Mouse (Mus musculus) gastrocnemius, postnatal 36 days (tissue): Measurements from ENCODE around the gene Stoml3. TPM values are rescaled to one million over a fixed set of nuclear protein-coding genes. Genes with fewer than 3 reads are reported as not detected.

Experiments
- DNase-seq, 2 experiments: peaks; one replicate each; pipeline ENCODE4 v3.0.0; 2022
- intact Hi-C: fragments of 180-260 bp; cut with DNase I; formaldehyde crosslinking; loops from one replicate; pipeline ENCODE4 v1.15.1; 2025
- total RNA-seq, 2 experiments: library from RNA; stranded (reverse); gene quantifications; 2 replicates each; pipeline ENCODE4 v1.2.3; 2021

Stoml3 gene
- total RNA-seq, 2 experiments from 2014 or later: not detected

DNA sequence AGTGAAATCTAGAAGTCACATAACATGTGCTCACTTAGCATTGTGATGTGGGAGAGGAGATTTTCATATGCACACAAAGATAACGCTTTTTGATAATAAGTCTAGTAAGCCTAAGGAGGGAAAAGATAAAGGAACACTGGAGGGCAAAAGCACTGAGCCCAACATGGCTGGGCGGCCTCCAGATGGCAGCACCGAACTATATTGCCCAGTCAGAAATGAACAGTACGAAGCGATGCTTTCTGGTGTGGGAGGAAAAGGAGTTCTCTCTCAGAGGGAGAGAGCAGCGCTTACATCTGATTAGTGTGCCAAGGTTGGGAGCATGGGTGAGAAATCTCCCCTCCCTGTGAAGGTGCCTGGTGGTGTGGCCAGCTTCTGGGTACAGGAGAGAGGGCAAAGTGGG lies 12.6 kb upstream of the Stoml3 start:
- intact Hi-C loops: loop anchor here (2.0 kb wide), 1 partner anchor 15 kb away; no protein-coding TSS in a partner anchor
- no peak for DNase-seq

DNA sequence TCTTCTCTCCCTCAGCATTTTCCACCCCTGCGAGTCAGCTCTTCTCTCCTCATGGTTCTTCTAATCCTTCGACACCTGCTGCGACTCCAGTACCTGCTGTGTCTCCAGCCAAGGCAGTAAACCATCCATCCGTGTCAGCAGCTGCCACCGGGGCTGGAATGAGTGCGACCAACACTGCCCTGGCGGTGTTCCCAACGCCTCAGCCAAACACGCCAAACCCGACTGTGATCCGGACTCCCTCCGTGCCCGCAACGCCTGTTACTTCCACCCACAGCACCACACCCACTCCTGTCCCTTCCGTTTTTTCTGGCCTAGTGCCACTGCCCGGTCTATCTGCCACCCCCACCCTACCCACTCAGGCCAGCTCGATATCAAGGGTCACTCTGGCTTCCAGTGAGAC lies 11.0 kb upstream of the Stoml3 start:
- intact Hi-C loops: loop anchor here (2.0 kb wide), 1 partner anchor 13 kb away; no protein-coding TSS in a partner anchor
- peak; percentile 45 to 46 for DNase-seq

DNA sequence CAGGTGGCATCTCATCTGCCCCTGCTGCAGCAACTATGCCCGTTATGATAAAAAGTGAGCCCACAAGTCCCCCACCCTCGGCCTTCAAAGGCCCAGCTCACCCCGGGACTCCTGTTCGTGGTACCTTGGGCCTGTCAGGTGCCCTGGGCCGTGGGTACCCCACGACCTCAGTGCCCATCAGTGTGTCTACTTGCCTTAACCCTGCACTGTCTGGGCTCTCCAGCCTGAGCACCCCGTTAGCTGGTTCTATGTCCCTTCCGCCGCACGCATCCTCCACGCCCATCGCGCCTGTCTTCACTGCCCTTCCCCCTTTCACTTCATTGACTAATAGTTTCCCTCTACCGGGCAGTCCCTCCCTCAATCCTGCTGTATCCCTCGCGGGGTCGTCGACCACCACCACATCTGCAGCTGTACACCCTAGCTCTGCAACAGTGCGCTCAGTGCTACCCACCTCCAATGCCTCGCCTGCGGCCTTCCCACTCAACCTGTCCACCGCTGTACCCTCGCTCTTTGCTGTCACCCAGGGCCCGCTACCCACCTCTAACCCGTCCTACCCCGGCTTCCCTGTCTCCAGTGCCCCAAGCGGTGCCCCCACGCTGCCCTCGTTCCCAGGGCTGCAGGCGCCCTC lies 9.9 kb upstream of the Stoml3 start:
- intact Hi-C loops: no loop called here

DNA sequence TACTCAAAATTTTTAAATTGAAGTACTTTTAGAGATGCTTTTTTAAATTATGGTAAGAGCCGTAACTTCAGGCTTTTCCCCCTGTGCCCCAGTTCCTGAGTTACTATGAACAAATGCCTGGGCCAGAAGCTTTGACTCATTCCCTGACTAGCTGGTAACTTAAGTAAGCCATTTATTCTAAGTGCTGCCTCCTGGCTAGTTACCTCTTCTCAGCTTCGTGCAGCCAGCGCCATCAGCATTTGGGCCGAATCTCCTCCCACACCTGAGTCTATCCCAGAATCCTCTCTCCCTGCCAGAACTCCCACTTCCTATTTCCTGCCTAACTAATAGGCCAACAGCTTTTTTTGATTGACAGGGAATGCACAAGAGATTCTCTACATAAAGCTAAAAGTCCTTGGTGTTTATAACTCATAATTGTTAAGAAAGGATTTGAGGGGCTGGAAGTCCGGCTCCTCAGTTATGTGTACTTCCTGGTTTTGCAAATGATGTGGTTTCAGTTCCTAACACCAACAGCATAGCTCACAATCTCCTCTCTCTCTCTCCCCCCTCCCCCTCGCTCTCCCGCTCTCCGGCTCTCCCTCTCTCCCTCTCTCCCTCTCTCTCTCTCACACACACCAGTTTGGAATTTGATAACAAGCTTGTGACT lies 4.9 kb upstream of the Stoml3 start:
- intact Hi-C loops: no loop called here
- no peak for DNase-seq

More for the DNA sequence above, 9.9 kb upstream of the Stoml3 start:
- no peak for DNase-seq

DNA sequence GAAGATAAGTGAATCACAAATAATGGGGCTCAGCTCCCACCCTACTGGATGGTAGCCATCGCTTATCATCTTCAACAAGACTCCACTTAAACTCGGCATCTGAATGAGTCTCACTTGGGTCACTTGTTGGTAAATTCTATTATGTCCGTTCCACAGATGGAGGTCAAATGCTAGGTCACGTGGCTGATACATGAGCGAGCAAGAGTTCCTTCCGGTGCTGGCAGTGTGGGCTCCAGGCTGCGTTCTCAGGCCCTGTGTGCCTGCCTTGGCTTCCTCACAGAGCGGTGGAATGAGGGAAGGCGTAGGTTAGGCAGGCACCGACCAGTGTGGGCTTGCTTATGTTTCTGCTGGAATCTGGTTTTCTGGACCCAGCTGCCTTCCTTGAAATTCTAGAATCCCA lies 1.9 kb upstream of the Stoml3 start:
- intact Hi-C loops: no loop called here
- no peak for DNase-seq

- DNase-seq: no peak
- intact Hi-C loops: no loop called here
Observed at GRCm38 (mm10) chr3:53486996-53487576, 1.4 kb upstream of the Stoml3 start.

DNA sequence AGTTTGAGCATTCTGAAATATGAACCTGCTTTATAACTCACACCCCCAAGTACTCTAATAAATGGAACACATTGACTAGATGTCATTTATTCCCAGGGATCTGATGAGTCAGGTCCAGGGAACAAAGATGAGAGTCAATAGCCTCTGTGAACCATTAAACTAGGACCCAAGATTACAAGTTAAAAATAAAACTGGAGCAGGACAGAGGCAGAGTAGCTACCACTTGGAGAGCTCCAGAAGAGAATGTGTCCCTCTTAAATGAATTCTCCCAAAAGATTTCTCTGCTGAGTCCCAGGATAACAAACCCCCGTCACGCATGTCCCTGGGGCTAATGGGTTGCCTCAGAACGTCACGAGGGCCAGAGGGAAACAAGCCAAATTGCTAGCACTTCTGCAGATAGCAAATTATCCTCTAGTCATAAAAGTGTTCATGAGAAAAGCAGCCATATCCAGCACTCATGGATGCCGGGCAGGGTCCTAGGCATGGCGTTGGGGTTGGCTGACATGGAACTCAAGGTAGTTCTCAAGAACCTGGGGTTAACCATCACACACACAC lies 10.0 kb downstream of the Stoml3 start:
- no peak for DNase-seq
- intact Hi-C loops: no loop called here

GRCm38 (mm10) chr3:53502428-53502827 lies 14.0 kb downstream of the Stoml3 start:
- no peak for DNase-seq
- intact Hi-C loops: no loop called here

DNA sequence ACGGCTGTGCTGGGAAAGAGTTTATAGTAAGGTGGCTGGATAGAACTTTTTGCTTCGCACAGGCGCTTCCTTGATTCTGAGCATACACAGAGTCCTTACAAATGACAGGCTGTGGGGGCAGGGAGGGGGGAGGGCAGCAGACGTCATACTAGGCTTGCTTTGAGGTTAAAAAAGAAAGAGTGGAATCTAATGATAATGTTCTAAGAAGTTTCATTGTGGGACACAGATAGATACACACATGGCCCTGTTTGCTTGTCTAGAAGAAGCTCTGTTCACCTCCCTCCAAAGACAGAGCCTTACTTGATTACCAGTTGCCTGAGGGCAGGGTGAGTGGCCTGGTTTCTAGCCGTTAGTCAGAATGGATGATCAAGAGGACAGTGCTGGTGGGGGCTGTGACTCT lies 24.6 kb downstream of the Stoml3 start:
- intact Hi-C loops: no loop called here
- no peak for DNase-seq

DNA sequence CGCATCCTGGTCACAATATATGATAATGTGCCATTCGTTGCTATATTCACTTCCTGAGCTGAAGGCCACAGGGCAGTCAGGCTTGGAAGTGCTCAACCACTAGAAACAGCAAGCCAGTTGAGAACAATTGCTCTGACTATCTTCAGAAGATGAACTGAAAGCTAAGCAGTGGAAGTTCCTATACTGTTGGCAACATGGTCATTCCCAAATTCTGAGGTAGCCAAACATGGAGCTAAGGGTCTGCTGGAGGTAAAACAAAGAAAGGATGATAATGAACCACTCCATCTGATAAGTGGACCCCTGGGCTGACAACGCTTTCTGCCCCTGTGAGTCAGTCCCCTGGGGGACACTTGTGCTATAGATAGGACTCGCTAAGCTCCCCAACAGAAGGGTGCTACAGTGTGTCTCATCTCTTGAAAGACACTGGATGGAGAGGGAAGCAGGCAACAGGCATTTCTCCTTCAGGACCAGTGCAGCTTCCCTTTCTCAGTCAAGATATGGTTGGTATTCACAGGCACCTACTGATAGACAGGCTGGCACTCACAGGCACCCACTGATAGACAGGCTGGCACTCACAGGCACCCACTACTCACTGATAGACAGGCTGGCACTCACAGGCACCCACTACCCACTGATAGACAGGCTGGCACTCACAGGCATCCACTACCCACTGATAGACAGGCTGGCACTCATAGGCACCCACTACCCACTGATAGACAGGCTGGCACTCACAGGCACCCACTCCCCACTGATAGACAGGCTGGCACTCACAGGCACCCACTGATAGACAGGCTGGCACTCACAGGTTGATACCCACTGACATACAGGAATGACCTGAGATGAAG lies 26.0 kb downstream of the Stoml3 start:
- intact Hi-C loops: no loop called here
- no peak for DNase-seq

DNA sequence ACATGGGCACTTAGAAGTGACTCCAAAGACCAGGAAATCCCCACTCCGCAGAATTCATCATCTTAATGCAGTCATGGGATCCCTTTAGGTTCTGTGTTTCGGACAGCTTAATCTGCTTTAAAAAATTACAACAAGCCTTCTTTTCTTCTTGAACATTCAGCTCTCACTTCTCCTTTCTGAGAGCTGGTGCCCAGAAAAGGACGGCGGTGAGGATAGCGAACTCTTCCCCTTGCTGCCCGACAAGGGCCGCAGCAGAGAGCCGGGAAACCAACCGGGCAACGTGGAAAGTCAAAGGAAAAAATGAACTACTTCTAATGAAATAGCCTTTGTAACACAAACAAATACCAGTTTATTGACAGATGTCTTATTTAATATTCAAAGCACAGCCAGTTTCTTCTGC lies 34.3 kb downstream of the Stoml3 start:
- DNase-seq: no peak
- intact Hi-C loops: no loop called here

- intact Hi-C loops: loop anchor here (5.0 kb wide), 2 partner anchors 132 to 207 kb away; partner anchors contain the start of gene Frem2
Observed at GRCm38 (mm10) chr3:53525737-53526136, 37.3 kb downstream of the Stoml3 start.

DNA sequence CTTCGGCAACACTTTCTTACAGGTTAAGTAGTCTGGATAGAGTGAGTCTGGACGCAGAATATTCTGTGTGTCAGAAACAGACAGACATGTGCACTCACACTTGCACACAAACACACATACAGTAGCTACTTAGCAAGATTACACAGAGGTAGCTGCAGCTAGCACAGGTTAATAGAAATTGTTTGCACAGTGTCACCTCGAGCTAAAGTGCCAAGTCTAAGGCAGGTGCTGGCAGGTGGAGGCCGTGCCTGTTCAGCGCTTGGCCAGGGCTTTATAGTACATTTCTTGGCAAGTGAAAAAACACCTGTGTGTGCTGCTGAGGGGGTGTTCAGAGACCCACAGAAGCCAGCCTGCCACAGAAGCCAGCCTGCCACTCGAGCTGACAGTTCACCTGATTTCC lies 41.9 kb downstream of the Stoml3 start:
- intact Hi-C loops: no loop called here
- no peak for DNase-seq

More at GRCm38 (mm10) chr3:53525737-53526136, 37.3 kb downstream of the Stoml3 start:
- peak; percentile 24 to 47 for DNase-seq

DNA sequence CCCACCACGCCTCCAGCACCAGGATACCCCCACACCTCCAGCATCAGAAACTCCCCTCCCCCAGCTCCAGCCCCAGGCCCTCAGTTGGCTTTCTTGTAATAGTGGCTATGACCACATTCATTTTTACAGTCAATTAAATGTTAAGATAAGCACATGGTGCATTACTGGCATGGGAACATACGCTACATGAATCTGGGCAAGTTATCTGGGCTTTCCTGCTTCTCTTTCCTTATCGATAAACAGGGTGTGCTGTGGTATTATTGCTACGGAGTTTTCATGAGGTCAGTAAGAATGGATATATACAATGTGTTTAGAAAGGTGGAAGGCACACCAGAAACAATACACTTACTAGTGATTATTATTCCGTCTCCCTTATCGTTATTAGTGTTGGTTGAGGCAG lies 43.6 kb downstream of the Stoml3 start:
- intact Hi-C loops: no loop called here
- DNase-seq: no peak

- DNase-seq: no peak
- intact Hi-C loops: no loop called here
Observed at GRCm38 (mm10) chr3:53552691-53553090, 64.2 kb downstream of the Stoml3 start.

- DNase-seq: no peak
- intact Hi-C loops: no loop called here
Observed at GRCm38 (mm10) chr3:53555031-53555952, 66.8 kb downstream of the Stoml3 start.

DNA sequence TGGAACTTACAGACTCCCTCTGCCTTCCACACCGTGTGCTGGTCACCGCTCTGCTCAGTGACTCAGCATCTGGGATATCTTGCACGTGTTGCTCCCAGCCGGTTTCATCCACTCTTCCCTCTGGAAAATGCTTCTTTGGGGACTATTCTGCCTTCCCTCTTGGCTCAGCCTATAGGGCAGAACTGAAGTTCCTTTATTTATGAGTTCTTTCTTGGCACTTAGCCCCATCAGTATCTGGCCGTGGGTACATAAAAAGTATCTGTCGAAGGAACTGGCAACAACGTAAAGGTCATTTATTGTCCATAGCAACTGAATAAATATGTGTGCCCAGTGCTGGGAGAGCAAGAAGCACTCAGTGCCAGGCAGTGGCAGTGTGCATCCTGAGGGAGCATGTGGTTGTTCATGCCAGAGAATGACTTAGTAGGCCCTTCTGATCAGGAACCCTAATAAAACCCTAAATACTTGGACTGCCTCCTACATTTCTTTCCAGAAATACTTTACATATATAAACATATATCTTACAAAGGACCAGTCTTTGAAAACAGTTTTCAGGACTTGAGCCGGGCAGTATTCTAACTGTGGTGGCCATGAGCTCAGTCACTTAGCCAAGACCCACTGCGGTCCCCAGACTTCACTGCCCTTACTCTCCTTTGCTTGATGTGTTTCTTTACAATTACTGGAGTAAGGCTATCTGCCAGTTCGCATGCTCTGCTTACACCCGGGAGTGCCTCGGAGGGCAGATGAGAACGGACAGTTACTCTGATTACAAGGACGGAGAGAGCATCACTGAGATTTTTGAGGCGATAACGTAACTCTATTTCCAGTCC lies 69.1 kb downstream of the Stoml3 start:
- intact Hi-C loops: no loop called here
- DNase-seq: no peak
